Mouse (Mus musculus): ENCODE results near the gene Ints2. TPM values are rescaled to one million over a fixed set of nuclear protein-coding genes. Genes with fewer than 3 reads are reported as not detected.
A peak's percentile ranks its signal among the peaks of the same experiment; 100 is the strongest.
"Not testable (repeated sequence)": the region's sequence is repeated elsewhere in the genome, so short reads cannot be mapped to it uniquely, and the experiment has no call there.

The Ints2 gene
- polyA plus RNA-seq, 1 experiment = 11.1 TPM

GRCm38 (mm10) chr11:86225761-86226160 is 31.6 kb downstream of the Ints2 start:
- Histone ChIP-seq H3K4me3 (ENCODE audit: insufficient read depth, low read length) (no peak overlapping the region), H3K4me1 (ENCODE audit: control insufficient read depth, insufficient read depth, low read length) (peaks cover 4% of the 10 kb centered on the region; the same call in 1 of the 2 replicates), H3K27ac (ENCODE audit: insufficient read depth, low read depth, low read length) (no peak overlapping the region)
- TF ChIP-seq CTCF (IDR thresholded peaks at IDR 0.05; ENCODE audit: low read depth, low read length) = no peak

GRCm38 (mm10) chr11:86211803-86212202 is 45.6 kb downstream of the Ints2 start:
- Histone ChIP-seq H3K4me1 (ENCODE audit: control insufficient read depth, insufficient read depth, low read length) (peaks cover 9% of the 10 kb centered on the region), H3K4me3 (ENCODE audit: insufficient read depth, low read length) (no peak overlapping the region), H3K27ac (ENCODE audit: insufficient read depth, low read depth, low read length) (no peak overlapping the region)
- TF ChIP-seq CTCF (IDR thresholded peaks at IDR 0.05; ENCODE audit: low read depth, low read length) = no peak
- no peak for TF ChIP-seq POLR2A (IDR thresholded peaks at IDR 0.05; ENCODE audit: borderline replicate concordance, low read depth, low read length)

- Histone ChIP-seq H3K27ac (ENCODE audit: insufficient read depth, low read depth, low read length) (no peak overlapping the region), H3K4me1 (ENCODE audit: control insufficient read depth, insufficient read depth, low read length) (peaks cover 9% of the 10 kb centered on the region), H3K4me3 (ENCODE audit: insufficient read depth, low read length) (no peak overlapping the region)
- TF ChIP-seq CTCF (IDR thresholded peaks at IDR 0.05; ENCODE audit: low read depth, low read length) (no peak), POLR2A (IDR thresholded peaks at IDR 0.05; ENCODE audit: borderline replicate concordance, low read depth, low read length) (no peak)
Measured at GRCm38 (mm10) chr11:86209123-86209522, 48.3 kb downstream of the Ints2 start.

GRCm38 (mm10) chr11:86205876-86206275 is 51.5 kb downstream of the Ints2 start:
- Histone ChIP-seq H3K4me1 (ENCODE audit: control insufficient read depth, insufficient read depth, low read length) (peaks cover 15% of the 10 kb centered on the region), H3K27ac (ENCODE audit: insufficient read depth, low read depth, low read length) (no peak overlapping the region), H3K4me3 (ENCODE audit: insufficient read depth, low read length) (no peak overlapping the region)
- TF ChIP-seq POLR2A (IDR thresholded peaks at IDR 0.05; ENCODE audit: borderline replicate concordance, low read depth, low read length) (no peak), CTCF (IDR thresholded peaks at IDR 0.05; ENCODE audit: low read depth, low read length) (no peak)

GRCm38 (mm10) chr11:86205031-86205430 is 52.3 kb downstream of the Ints2 start:
- Histone ChIP-seq H3K4me1 (ENCODE audit: control insufficient read depth, insufficient read depth, low read length) (peaks cover 17% of the 10 kb centered on the region), H3K4me3 (ENCODE audit: insufficient read depth, low read length) (no peak overlapping the region), H3K27ac (ENCODE audit: insufficient read depth, low read depth, low read length) (no peak overlapping the region)
- TF ChIP-seq POLR2A (IDR thresholded peaks at IDR 0.05; ENCODE audit: borderline replicate concordance, low read depth, low read length) = no peak
- no peak for TF ChIP-seq CTCF (IDR thresholded peaks at IDR 0.05; ENCODE audit: low read depth, low read length)

GRCm38 (mm10) chr11:86201901-86202675 is 55.3 kb downstream of the Ints2 start:
- peak overlapping the region; percentile 86 for H3K4me3 ChIP-seq (ENCODE audit: insufficient read depth, low read length)
- H3K27ac ChIP-seq (ENCODE audit: insufficient read depth, low read depth, low read length) = peak overlapping the region; percentile 88
- H3K4me1 ChIP-seq (ENCODE audit: control insufficient read depth, insufficient read depth, low read length) = peaks cover 12% of the 10 kb centered on the region
- no peak for TF ChIP-seq CTCF (IDR thresholded peaks at IDR 0.05; ENCODE audit: low read depth, low read length)

- H3K27ac ChIP-seq (ENCODE audit: insufficient read depth, low read depth, low read length) = peak within 1 kb of the TSS; percentile 88
- peak within 1 kb of the TSS; percentile 90 for H3K4me3 ChIP-seq (ENCODE audit: insufficient read depth, low read length)
- peaks cover 12% of the 10 kb centered on the region for H3K4me1 ChIP-seq (ENCODE audit: control insufficient read depth, insufficient read depth, low read length)
- TF ChIP-seq POLR2A (IDR thresholded peaks at IDR 0.05; ENCODE audit: borderline replicate concordance, low read depth, low read length) (no peak), CTCF (IDR thresholded peaks at IDR 0.05; ENCODE audit: low read depth, low read length) (no peak)
Measured at GRCm38 (mm10) chr11:86201037-86201786, 56.2 kb downstream of the Ints2 start, which contains the start of gene Brip1. Gene Brip1 (minus strand): TSS chr11:86201193.

- H3K4me3 ChIP-seq (ENCODE audit: insufficient read depth, low read length) = peak overlapping the region; percentile 90
- TF ChIP-seq CTCF (IDR thresholded peaks at IDR 0.05; ENCODE audit: low read depth, low read length) (no peak), POLR2A (IDR thresholded peaks at IDR 0.05; ENCODE audit: borderline replicate concordance, low read depth, low read length) (no peak)
- peak overlapping the region; percentile 37 for H3K27ac ChIP-seq (ENCODE audit: insufficient read depth, low read depth, low read length)
- peaks cover 12% of the 10 kb centered on the region for H3K4me1 ChIP-seq (ENCODE audit: control insufficient read depth, insufficient read depth, low read length)
Measured at GRCm38 (mm10) chr11:86200460-86201021, 56.8 kb downstream of the Ints2 start.

- no peak for TF ChIP-seq CTCF (IDR thresholded peaks at IDR 0.05; ENCODE audit: low read depth, low read length)
- Histone ChIP-seq H3K4me1 (ENCODE audit: control insufficient read depth, insufficient read depth, low read length) (peaks cover 12% of the 10 kb centered on the region), H3K27ac (ENCODE audit: insufficient read depth, low read depth, low read length) (no peak overlapping the region), H3K4me3 (ENCODE audit: insufficient read depth, low read length) (peak overlapping the region; percentile 90)
Measured at GRCm38 (mm10) chr11:86199733-86200132, 57.6 kb downstream of the Ints2 start.

GRCm38 (mm10) chr11:86185224-86185623 is 72.2 kb downstream of the Ints2 start:
- not testable (repeated sequence) for H3K27ac ChIP-seq (ENCODE audit: insufficient read depth, low read depth, low read length); H3K4me1 ChIP-seq (ENCODE audit: control insufficient read depth, insufficient read depth, low read length); H3K4me3 ChIP-seq (ENCODE audit: insufficient read depth, low read length)
